Mouse (Mus musculus) thymus, adult 2 months (tissue): ENCODE measurements around the gene Ublcp1.

Source experiments
- CTCF ChIP-seq: fragments of 200-500 bp; IDR thresholded peaks from 2 replicates; pipeline ENCODE4 v1.5.1; 2012; ENCODE audit warnings: mild to moderate bottlenecking, control low read depth, low read length, moderate library complexity, borderline replicate concordance; ENCODE audit not compliant: control insufficient read depth, poor library complexity, insufficient read depth; ENCODE audit errors: extremely low read depth
- POLR2A ChIP-seq: fragments of 200-500 bp; IDR thresholded peaks from 2 replicates; pipeline ENCODE4 v1.6.1; 2012; ENCODE audit warnings: mild to moderate bottlenecking, low read length, control low read depth, moderate library complexity; ENCODE audit not compliant: control insufficient read depth, poor library complexity, insufficient read depth; ENCODE audit errors: extremely low read depth

GRCm38 (mm10) chr11:44406457-44406856, 63.8 kb downstream of the Ublcp1 start:
- no peak for TF ChIP-seq POLR2A
- no peak for TF ChIP-seq CTCF
